Mouse (Mus musculus): ENCODE data around the gene Dhh. TPM values are rescaled to one million over a fixed set of nuclear protein-coding genes. Genes with fewer than 3 reads are reported as not detected.

The Dhh gene
- polyA plus RNA-seq, 1 experiment from 2014 or later, result 0.24 TPM

DNA sequence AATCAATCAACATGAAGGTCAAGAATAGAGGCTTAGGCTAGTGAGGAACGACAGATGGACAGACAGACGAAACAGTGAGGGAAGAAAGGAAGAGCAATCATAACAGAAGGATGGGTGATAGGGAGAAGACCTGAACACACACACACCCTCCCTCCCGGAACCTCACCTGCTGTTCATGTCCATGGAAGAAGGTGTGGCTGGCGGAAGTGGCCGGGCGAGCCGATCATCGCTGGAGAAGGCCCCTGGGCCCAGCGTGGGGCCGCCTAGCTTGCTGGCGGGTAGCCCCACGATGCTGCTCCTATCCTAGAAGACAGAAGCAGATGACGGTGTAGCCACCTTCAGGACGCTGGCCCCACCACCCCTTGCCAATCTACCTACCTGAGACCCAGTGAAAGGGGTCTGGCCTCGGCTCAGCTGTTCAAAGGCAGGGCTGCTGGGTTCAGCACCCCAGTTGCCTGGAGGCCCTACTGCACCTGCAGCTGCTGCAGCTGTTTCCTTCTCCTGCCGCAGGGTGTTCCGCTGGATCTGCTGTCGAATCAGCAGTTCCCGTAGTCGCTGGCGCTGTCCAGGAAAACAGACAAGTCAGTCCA, 47.0 kb downstream of the Dhh start:
- no peak for DNase-seq (ENCODE audit: extremely low spot score, low spot score)
- H3K4me3 ChIP-seq, result no peak overlapping the region
- WGBS, result 93% methylated on average over 21 of the region's 21 CpGs
- H3K27ac ChIP-seq, result no peak overlapping the region
- no peaks in the 10 kb centered on the region for H3K9me3 ChIP-seq
- peaks cover 100% of the 10 kb centered on the region for H3K36me3 ChIP-seq (replicated peaks)
- no peaks in the 10 kb centered on the region for H3K4me1 ChIP-seq
- no peaks in the 10 kb centered on the region for H3K27me3 ChIP-seq (ENCODE audit: poor library complexity, severe bottlenecking)

DNA sequence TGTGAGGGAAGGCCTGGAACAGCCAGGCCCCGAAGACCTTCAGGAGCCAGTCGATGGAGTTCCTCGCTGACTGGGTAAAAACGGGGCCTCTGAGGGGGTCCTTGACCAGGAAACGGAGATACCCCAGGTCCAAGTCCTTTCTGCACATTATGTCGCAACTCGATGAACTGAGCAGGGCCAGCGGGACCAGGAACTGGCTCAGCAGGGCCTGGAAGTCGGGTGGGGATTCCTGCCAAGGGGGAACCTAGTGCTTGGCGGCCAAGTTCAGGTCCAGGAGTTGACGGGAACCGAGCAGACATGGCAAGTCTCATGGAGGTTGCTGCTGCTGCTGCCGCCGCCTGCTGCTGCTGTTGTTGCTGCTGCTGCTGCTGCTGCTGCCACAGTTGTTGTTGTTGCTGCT, 47.7 kb downstream of the Dhh start:
- H3K27me3 ChIP-seq (ENCODE audit: poor library complexity, severe bottlenecking), result no peaks in the 10 kb centered on the region
- 95% methylated on average over 14 of the region's 14 CpGs for WGBS
- H3K27ac ChIP-seq, result no peak overlapping the region
- H3K4me3 ChIP-seq, result no peak overlapping the region
- DNase-seq (ENCODE audit: extremely low spot score, low spot score), result no peak
- no peaks in the 10 kb centered on the region for H3K4me1 ChIP-seq
- no peaks in the 10 kb centered on the region for H3K9me3 ChIP-seq
- peaks cover 100% of the 10 kb centered on the region for H3K36me3 ChIP-seq (replicated peaks)

DNA sequence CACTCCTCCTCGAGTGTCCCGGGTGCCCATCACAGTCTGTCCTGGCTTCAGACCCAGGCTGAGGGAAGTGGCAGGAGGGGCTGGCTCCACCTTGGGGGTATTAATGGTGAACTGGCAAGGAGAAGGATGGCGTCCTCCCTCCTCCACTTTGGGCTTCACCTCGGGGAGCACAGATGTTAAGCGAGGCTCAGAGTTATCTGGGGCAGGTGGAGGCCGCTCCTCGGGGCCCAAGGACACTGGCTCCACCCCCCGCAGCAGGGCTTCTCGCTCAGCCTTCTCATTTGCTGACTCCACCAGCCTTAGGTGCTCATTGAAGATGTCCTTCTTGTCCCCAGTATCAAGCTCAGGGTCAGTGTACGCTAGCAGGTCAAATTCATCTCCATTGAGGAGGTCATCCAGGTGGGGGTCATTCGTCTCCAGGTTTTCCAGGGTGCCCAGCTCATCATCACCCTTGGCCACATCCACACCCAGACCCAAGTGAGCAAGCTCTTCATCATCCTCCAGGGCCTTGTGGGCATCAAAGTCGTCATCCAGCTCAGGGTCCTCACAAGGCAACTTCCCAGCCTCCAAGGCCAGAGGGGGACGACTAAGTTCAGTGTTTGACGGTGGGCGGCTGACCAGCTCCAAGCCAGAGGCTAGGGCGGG, 48.3 kb downstream of the Dhh start:
- Histone ChIP-seq H3K27me3 (ENCODE audit: poor library complexity, severe bottlenecking) (no peaks in the 10 kb centered on the region), H3K9me3 (no peaks in the 10 kb centered on the region), H3K4me1 (no peaks in the 10 kb centered on the region), H3K36me3 (replicated peaks) (peaks cover 100% of the 10 kb centered on the region), H3K4me3 (no peak overlapping the region), H3K27ac (no peak overlapping the region)
- no peak for DNase-seq (ENCODE audit: extremely low spot score, low spot score)
- WGBS, result 90% methylated on average over 16 of the region's 16 CpGs

DNA sequence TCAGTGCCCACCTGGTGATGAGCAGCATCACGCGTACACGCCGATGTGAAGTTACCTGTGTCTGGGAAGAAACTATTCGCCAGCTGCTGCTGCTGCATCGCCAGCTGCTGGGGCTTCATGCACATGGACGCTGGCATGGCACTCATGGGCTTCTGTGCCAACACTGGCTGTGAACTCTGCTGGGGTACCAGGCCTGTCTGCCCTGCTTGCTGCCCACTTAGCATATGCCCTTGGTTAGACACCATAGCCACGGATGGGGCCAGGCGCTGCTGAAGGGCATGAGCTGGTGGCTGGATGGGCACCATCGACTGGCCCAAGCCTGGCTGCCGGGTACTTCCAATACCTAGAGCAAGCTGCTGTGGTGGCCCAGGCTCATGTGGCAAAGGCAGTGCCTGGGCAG, 49.2 kb downstream of the Dhh start:
- Histone ChIP-seq H3K27me3 (ENCODE audit: poor library complexity, severe bottlenecking) (no peaks in the 10 kb centered on the region), H3K27ac (no peak overlapping the region), H3K4me1 (no peaks in the 10 kb centered on the region), H3K9me3 (no peaks in the 10 kb centered on the region), H3K4me3 (no peak overlapping the region), H3K36me3 (replicated peaks) (peaks cover 100% of the 10 kb centered on the region)
- no peak for DNase-seq (ENCODE audit: extremely low spot score, low spot score)
- 96% methylated on average over 11 of the region's 11 CpGs for WGBS

DNA sequence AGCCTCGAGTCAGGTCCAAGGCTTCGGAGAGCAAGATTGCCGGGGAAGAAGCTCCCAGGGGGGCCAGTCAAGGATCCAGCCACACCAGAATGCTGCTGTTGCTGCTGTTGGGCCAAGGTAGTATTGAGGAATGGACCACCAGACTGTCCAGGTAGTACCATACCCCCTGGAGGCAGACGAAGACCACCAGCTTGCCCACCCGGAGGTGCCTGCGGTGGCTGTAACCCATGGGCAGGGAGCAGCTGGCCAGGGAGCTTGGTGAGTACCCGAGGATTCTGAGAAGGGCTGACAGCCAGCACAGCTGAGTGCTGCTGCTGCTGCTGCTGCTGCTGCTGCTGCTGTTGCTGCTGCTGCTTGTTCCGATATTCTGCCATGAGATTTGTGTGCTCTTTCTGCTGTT, 52.2 kb downstream of the Dhh start:
- Histone ChIP-seq H3K4me3 (no peak overlapping the region), H3K9me3 (no peaks in the 10 kb centered on the region), H3K27me3 (ENCODE audit: poor library complexity, severe bottlenecking) (no peaks in the 10 kb centered on the region), H3K27ac (no peak overlapping the region), H3K4me1 (no peaks in the 10 kb centered on the region), H3K36me3 (replicated peaks) (peaks cover 100% of the 10 kb centered on the region)
- no peak for DNase-seq (ENCODE audit: extremely low spot score, low spot score)
- 93% methylated on average over 8 of the region's 8 CpGs for WGBS

DNA sequence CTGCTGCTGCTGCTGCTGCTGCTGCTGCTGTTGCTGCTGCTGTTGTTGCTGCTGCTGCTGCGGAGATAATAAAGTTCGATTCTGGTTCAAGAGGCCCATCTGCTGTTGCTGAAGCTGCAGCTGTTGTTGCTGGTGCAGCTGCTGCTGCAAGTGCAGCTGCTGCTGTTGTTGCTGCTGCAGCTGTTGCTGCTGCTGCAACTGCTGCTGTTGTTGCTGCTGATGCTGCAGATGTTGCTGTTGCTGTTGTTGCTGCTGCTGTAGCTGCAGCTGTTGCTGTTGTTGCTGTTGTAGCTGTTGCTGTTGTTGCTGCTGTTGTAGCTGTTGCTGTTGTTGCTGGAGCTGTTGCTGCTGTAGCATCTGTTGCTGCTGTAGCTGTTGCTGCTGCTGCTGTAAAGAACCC, 53.2 kb downstream of the Dhh start:
- no peaks in the 10 kb centered on the region for H3K9me3 ChIP-seq
- DNase-seq (ENCODE audit: extremely low spot score, low spot score), result no peak
- no peaks in the 10 kb centered on the region for H3K4me1 ChIP-seq
- no peak overlapping the region for H3K4me3 ChIP-seq
- no peak overlapping the region for H3K27ac ChIP-seq
- no peaks in the 10 kb centered on the region for H3K27me3 ChIP-seq (ENCODE audit: poor library complexity, severe bottlenecking)
- peaks cover 100% of the 10 kb centered on the region for H3K36me3 ChIP-seq (replicated peaks)
- WGBS, result 96% methylated on average over 2 of the region's 2 CpGs

DNA sequence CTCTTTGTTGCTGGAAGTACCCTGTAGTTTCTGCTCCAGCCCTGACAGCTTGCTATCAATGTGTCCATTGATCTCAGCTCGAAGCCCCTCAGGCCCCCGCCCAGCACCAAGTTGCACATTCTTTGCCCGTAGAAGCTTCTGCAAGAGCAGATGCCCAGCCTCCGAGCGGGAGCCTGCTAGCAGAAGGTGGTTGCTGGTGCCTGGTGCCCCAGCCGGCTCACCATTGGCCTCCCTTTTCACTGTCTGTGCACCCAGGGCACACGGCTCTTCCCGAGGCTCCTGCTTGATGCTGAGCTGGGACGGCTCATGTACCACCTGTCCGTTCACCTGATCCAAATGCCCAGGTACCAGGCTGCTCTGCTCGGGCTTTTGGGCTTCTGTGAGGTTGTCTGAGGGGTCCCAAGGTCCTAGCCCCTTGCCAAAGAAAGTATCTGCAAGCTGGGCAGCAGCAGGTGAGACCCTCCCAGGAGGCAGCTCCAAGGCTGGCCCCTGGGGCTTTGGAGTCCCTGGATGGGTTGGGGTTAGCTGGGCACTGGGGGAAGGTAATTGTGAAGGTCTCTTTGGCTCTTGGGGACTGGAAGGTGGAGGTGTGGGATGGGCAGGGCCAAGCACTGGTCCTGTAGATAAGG, 54.6 kb downstream of the Dhh start:
- no peak for DNase-seq (ENCODE audit: extremely low spot score, low spot score)
- 90% methylated on average over 11 of the region's 11 CpGs for WGBS
- Histone ChIP-seq H3K4me1 (no peaks in the 10 kb centered on the region), H3K4me3 (no peak overlapping the region), H3K9me3 (no peaks in the 10 kb centered on the region), H3K36me3 (replicated peaks) (peaks cover 100% of the 10 kb centered on the region), H3K27me3 (ENCODE audit: poor library complexity, severe bottlenecking) (no peaks in the 10 kb centered on the region), H3K27ac (no peak overlapping the region)

Other genes starting within 250 kb of the Dhh start
- gene Ddx23, start 235.6 kb downstream of the Dhh start, polyA plus RNA-seq (2016; fragmentation: Nextera tagmentation; extraction: Ambion mirVana), result 27.3 and 28.5 TPM in 2 replicates
- 1.8 and 2.2 TPM in 2 replicates for gene Rnd1, start 221.1 kb downstream of the Dhh start, polyA plus RNA-seq (2016; fragmentation: Nextera tagmentation; extraction: Ambion mirVana)
- 0.86 and 0.90 TPM in 2 replicates for gene Ccdc65, start 190.3 kb downstream of the Dhh start, polyA plus RNA-seq (2016; fragmentation: Nextera tagmentation; extraction: Ambion mirVana)
- 16.7 and 17.1 TPM in 2 replicates for gene Fkbp11, start 170.3 kb downstream of the Dhh start, polyA plus RNA-seq (2016; fragmentation: Nextera tagmentation; extraction: Ambion mirVana)
- gene Arf3, start 135.3 kb downstream of the Dhh start, polyA plus RNA-seq (2016; fragmentation: Nextera tagmentation; extraction: Ambion mirVana), result 42.1 and 42.5 TPM in 2 replicates
- gene Wnt10b, start 120.4 kb downstream of the Dhh start, polyA plus RNA-seq (2016; fragmentation: Nextera tagmentation; extraction: Ambion mirVana), result 0.12 and 0.33 TPM in 2 replicates
- 0.49 and 1.3 TPM in 2 replicates for gene Wnt1, start 108.7 kb downstream of the Dhh start, polyA plus RNA-seq (2016; fragmentation: Nextera tagmentation; extraction: Ambion mirVana)
- 0.10 TPM in 1 of 2 replicates, not detected in the other for gene Ddn, start 89.0 kb downstream of the Dhh start, polyA plus RNA-seq (2016; fragmentation: Nextera tagmentation; extraction: Ambion mirVana)
- 90.4 and 93.5 TPM in 2 replicates for gene Prkag1, start 67.0 kb downstream of the Dhh start, polyA plus RNA-seq (2016; fragmentation: Nextera tagmentation; extraction: Ambion mirVana)
- 10.8 and 11.8 TPM in 2 replicates for gene Kmt2d, start 27.3 kb downstream of the Dhh start, polyA plus RNA-seq (2016; fragmentation: Nextera tagmentation; extraction: Ambion mirVana)
- 22.2 and 25.9 TPM in 2 replicates for gene Rhebl1, start 4.0 kb downstream of the Dhh start, polyA plus RNA-seq (2016; fragmentation: Nextera tagmentation; extraction: Ambion mirVana)
- gene Lmbr1l, start 19.7 kb upstream of the Dhh start, polyA plus RNA-seq (2016; fragmentation: Nextera tagmentation; extraction: Ambion mirVana), result 23.9 and 25.3 TPM in 2 replicates
- gene Tuba1b, start 36.0 kb upstream of the Dhh start, polyA plus RNA-seq (2016; fragmentation: Nextera tagmentation; extraction: Ambion mirVana), result 2,760 and 2,766 TPM in 2 replicates
- not detected in 2 replicates for gene Gm49450, start 55.0 kb upstream of the Dhh start, polyA plus RNA-seq (2016; fragmentation: Nextera tagmentation; extraction: Ambion mirVana)
- gene Tuba1a, start 55.2 kb upstream of the Dhh start, polyA plus RNA-seq (2016; fragmentation: Nextera tagmentation; extraction: Ambion mirVana), result 2,769 and 3,107 TPM in 2 replicates
- 160 and 171 TPM in 2 replicates for gene Tuba1c, start 131.4 kb upstream of the Dhh start, polyA plus RNA-seq (2016; fragmentation: Nextera tagmentation; extraction: Ambion mirVana)
- 0.20 and 0.33 TPM in 2 replicates for gene Prph, start 156.6 kb upstream of the Dhh start, polyA plus RNA-seq (2016; fragmentation: Nextera tagmentation; extraction: Ambion mirVana)
- 51.1 and 53.1 TPM in 2 replicates for gene Troap, start 176.0 kb upstream of the Dhh start, polyA plus RNA-seq (2016; fragmentation: Nextera tagmentation; extraction: Ambion mirVana)
- gene C1ql4, start 189.3 kb upstream of the Dhh start, polyA plus RNA-seq (2016; fragmentation: Nextera tagmentation; extraction: Ambion mirVana), result 0.12 TPM in 1 of 2 replicates, not detected in the other
- 1.0 and 1.2 TPM in 2 replicates for gene Dnajc22, start 194.6 kb upstream of the Dhh start, polyA plus RNA-seq (2016; fragmentation: Nextera tagmentation; extraction: Ambion mirVana)
- gene Spats2, start 227.4 kb upstream of the Dhh start, polyA plus RNA-seq (2016; fragmentation: Nextera tagmentation; extraction: Ambion mirVana), result 53.5 and 56.5 TPM in 2 replicates

All from forebrain, embryonic 10.5 days (tissue).